Mouse (Mus musculus): ENCODE results near the gene Cpne5.
A peak's percentile ranks its signal among the peaks of the same experiment; 100 is the strongest.

Gene Cpne5

GRCm38 (mm10) chr17:29170431-29171000, 67.5 kb downstream of the Cpne5 start:
- DNase-seq (ENCODE audit: low spot score in 2 of 2), result no peak

- DNase-seq (ENCODE audit: low spot score in 2 of 2), result no peak
Observed at GRCm38 (mm10) chr17:29168996-29169601, 68.9 kb downstream of the Cpne5 start.

- DNase-seq (ENCODE audit: low spot score in 2 of 2), result no peak
Observed at GRCm38 (mm10) chr17:29168438-29168837, 69.5 kb downstream of the Cpne5 start.

GRCm38 (mm10) chr17:29167371-29167770, 70.6 kb downstream of the Cpne5 start:
- no peak for DNase-seq (ENCODE audit: low spot score in 2 of 2)

GRCm38 (mm10) chr17:29165967-29166578, 71.9 kb downstream of the Cpne5 start:
- no peak for DNase-seq (ENCODE audit: low spot score in 2 of 2)

GRCm38 (mm10) chr17:29165452-29165851, 72.5 kb downstream of the Cpne5 start:
- DNase-seq (ENCODE audit: low spot score in 2 of 2), result no peak

GRCm38 (mm10) chr17:29164469-29165111, 73.4 kb downstream of the Cpne5 start:
- peak; percentile 59 to 67 for DNase-seq (ENCODE audit: low spot score in 2 of 2)

- no peak for DNase-seq (ENCODE audit: low spot score in 2 of 2)
Observed at GRCm38 (mm10) chr17:29162334-29162733, 75.6 kb downstream of the Cpne5 start.

GRCm38 (mm10) chr17:29159743-29160455, 78.1 kb downstream of the Cpne5 start:
- DNase-seq (ENCODE audit: low spot score in 2 of 2), result no peak

- DNase-seq (ENCODE audit: low spot score in 2 of 2), result no peak
Observed at GRCm38 (mm10) chr17:29159320-29159719, 78.6 kb downstream of the Cpne5 start.

GRCm38 (mm10) chr17:29158899-29159298, 79.1 kb downstream of the Cpne5 start:
- no peak for DNase-seq (ENCODE audit: low spot score in 2 of 2)

GRCm38 (mm10) chr17:29156866-29157265, 81.1 kb downstream of the Cpne5 start:
- no peak for DNase-seq (ENCODE audit: low spot score in 2 of 2)

GRCm38 (mm10) chr17:29156396-29156795, 81.6 kb downstream of the Cpne5 start:
- DNase-seq (ENCODE audit: low spot score in 2 of 2), result no peak

GRCm38 (mm10) chr17:29155355-29156135, 82.4 kb downstream of the Cpne5 start:
- peak; percentile 63 to 69 for DNase-seq (ENCODE audit: low spot score in 2 of 2)

- DNase-seq (ENCODE audit: low spot score in 2 of 2), result no peak
Observed at GRCm38 (mm10) chr17:29154247-29154646, 83.7 kb downstream of the Cpne5 start.

GRCm38 (mm10) chr17:29152547-29152946, 85.4 kb downstream of the Cpne5 start:
- DNase-seq (ENCODE audit: low spot score in 2 of 2), result no peak

GRCm38 (mm10) chr17:29149766-29150165, 88.2 kb downstream of the Cpne5 start:
- DNase-seq (ENCODE audit: low spot score in 2 of 2), result peak in 1 of 2 experiments; percentile 47

- no peak for DNase-seq (ENCODE audit: low spot score in 2 of 2)
Observed at GRCm38 (mm10) chr17:29147773-29148172, 90.2 kb downstream of the Cpne5 start.

- DNase-seq (ENCODE audit: low spot score in 2 of 2), result no peak
Observed at GRCm38 (mm10) chr17:29147273-29147672, 90.7 kb downstream of the Cpne5 start.

- DNase-seq (ENCODE audit: low spot score in 2 of 2), result no peak
Observed at GRCm38 (mm10) chr17:29145101-29145500, 92.9 kb downstream of the Cpne5 start.

GRCm38 (mm10) chr17:29143266-29143665, 94.7 kb downstream of the Cpne5 start:
- DNase-seq (ENCODE audit: low spot score in 2 of 2), result no peak
